Mouse (Mus musculus) adrenal gland, adult 10 weeks (tissue): ENCODE results near the gene Zbtb4. TPM values are rescaled to one million over a fixed set of nuclear protein-coding genes. Genes with fewer than 3 reads are reported as not detected.

Experiments
- polyA plus RNA-seq: library from polyadenylated mRNA; stranded (reverse); fragments of 350-450 nt; fragmentation: Illumina TruSeq; extraction: RNeasy Lipid Tissue Mini Kit (QIAGEN cat#74804); gene quantifications from one replicate; pipeline ENCODE4 v1.2.3, GENCODE M21; 2014; ENCODE audit warnings: low read depth, low replicate concordance

Zbtb4 gene
- polyA plus RNA-seq: 35.4 TPM

GRCm38 (mm10) chr11:69765221-69766125, at the start of gene Zbtb4:
Gene Zbtb4 (plus strand): TSS chr11:69765912.

GRCm38 (mm10) chr11:69758478-69758970, 7.2 kb upstream of the Zbtb4 start, which contains the start of gene Polr2a:
Gene Polr2a (minus strand): TSS chr11:69758637.

GRCm38 (mm10) chr11:69761868-69762267, 3.8 kb upstream of the Zbtb4 start, which contains the start of gene Slc35g3:
Gene Slc35g3 (minus strand): TSS chr11:69761968.

GRCm38 (mm10) chr11:69795168-69795982, 29.7 kb downstream of the Zbtb4 start, which contains the start of gene Chrnb1:
Gene Chrnb1 (minus strand): TSS chr11:69795943.

GRCm38 (mm10) chr11:69801379-69801977, 35.8 kb downstream of the Zbtb4 start, which contains the start of gene Fgf11:
Gene Fgf11 (minus strand): TSS chr11:69801857.

GRCm38 (mm10) chr11:69804972-69805909, 39.5 kb downstream of the Zbtb4 start, which contains the start of gene Tmem102:
Gene Tmem102 (minus strand): TSS chr11:69805624.

GRCm38 (mm10) chr11:69815155-69815554, 49.4 kb downstream of the Zbtb4 start, which contains the start of gene Gm39566:
Gene Gm39566 (minus strand): TSS chr11:69815298.

GRCm38 (mm10) chr11:69818365-69818764, 52.7 kb downstream of the Zbtb4 start, which contains the start of gene Spem2:
Gene Spem2 (minus strand): TSS chr11:69818465.

GRCm38 (mm10) chr11:69822080-69822479, 56.4 kb downstream of the Zbtb4 start, which contains the start of gene Spem1:
Gene Spem1 (minus strand): TSS chr11:69822180.

Other genes starting within 250 kb of the Zbtb4 start
- not detected for gene Dnah2, start 216.8 kb upstream of the Zbtb4 start, polyA plus RNA-seq
- gene Efnb3, start 205.7 kb upstream of the Zbtb4 start, polyA plus RNA-seq: 0.29 TPM
- gene Wrap53, start 185.7 kb upstream of the Zbtb4 start, polyA plus RNA-seq: 1.6 TPM
- gene Trp53, start 185.6 kb upstream of the Zbtb4 start, polyA plus RNA-seq: 8.5 TPM
- gene Atp1b2, start 160.0 kb upstream of the Zbtb4 start, polyA plus RNA-seq: 31.6 TPM
- gene Shbg, start 148.0 kb upstream of the Zbtb4 start, polyA plus RNA-seq: not detected
- 2.8 TPM for gene Sat2, start 143.9 kb upstream of the Zbtb4 start, polyA plus RNA-seq
- gene Fxr2, start 132.9 kb upstream of the Zbtb4 start, polyA plus RNA-seq: 14.5 TPM
- gene Sox15, start 110.6 kb upstream of the Zbtb4 start, polyA plus RNA-seq: not detected
- 23.0 TPM for gene Mpdu1, start 103.3 kb upstream of the Zbtb4 start, polyA plus RNA-seq
- 4.0 TPM for gene Cd68, start 99.8 kb upstream of the Zbtb4 start, polyA plus RNA-seq
- gene Eif4a1, start 93.5 kb upstream of the Zbtb4 start, polyA plus RNA-seq: 617 TPM
- gene Senp3, start 83.8 kb upstream of the Zbtb4 start, polyA plus RNA-seq: 56.8 TPM
- 8.3 TPM for gene Tnfsf13, start 80.1 kb upstream of the Zbtb4 start, polyA plus RNA-seq
- 2.2 TPM for gene Tnfsf12, start 70.1 kb upstream of the Zbtb4 start, polyA plus RNA-seq
- gene Tnfsfm13, start 69.8 kb upstream of the Zbtb4 start, polyA plus RNA-seq: 1.6 TPM
- 37.7 TPM for gene Polr2a, start 7.3 kb upstream of the Zbtb4 start, polyA plus RNA-seq
- gene Slc35g3, start 3.9 kb upstream of the Zbtb4 start, polyA plus RNA-seq: not detected
- 1.3 TPM for gene Chrnb1, start 30.0 kb downstream of the Zbtb4 start, polyA plus RNA-seq
- 5.0 TPM for gene Fgf11, start 35.9 kb downstream of the Zbtb4 start, polyA plus RNA-seq
- not detected for gene Tmem102, start 39.7 kb downstream of the Zbtb4 start, polyA plus RNA-seq
- gene Gm39566, start 49.4 kb downstream of the Zbtb4 start, polyA plus RNA-seq: not detected
- not detected for gene Spem2, start 52.6 kb downstream of the Zbtb4 start, polyA plus RNA-seq
- gene Spem1, start 56.3 kb downstream of the Zbtb4 start, polyA plus RNA-seq: not detected
- gene Nlgn2, start 71.9 kb downstream of the Zbtb4 start, polyA plus RNA-seq: 1.5 TPM
- gene Tmem256, start 72.6 kb downstream of the Zbtb4 start, polyA plus RNA-seq: 24.3 TPM
- gene Plscr3, start 80.5 kb downstream of the Zbtb4 start, polyA plus RNA-seq: 1.6 TPM
- gene Tnk1, start 92.8 kb downstream of the Zbtb4 start, polyA plus RNA-seq: not detected
- not detected for gene Tmem95, start 112.1 kb downstream of the Zbtb4 start, polyA plus RNA-seq
- 2.4 TPM for gene Kctd11, start 115.5 kb downstream of the Zbtb4 start, polyA plus RNA-seq
- gene Acap1, start 129.6 kb downstream of the Zbtb4 start, polyA plus RNA-seq: not detected
- gene 2810408A11Rik, start 135.1 kb downstream of the Zbtb4 start, polyA plus RNA-seq: not detected
- 3.1 TPM for gene Neurl4, start 135.2 kb downstream of the Zbtb4 start, polyA plus RNA-seq
- 22.9 TPM for gene Gps2, start 148.0 kb downstream of the Zbtb4 start, polyA plus RNA-seq
- gene Eif5a, start 156.0 kb downstream of the Zbtb4 start, polyA plus RNA-seq: 242 TPM
- gene Ybx2, start 169.9 kb downstream of the Zbtb4 start, polyA plus RNA-seq: 1.4 TPM
- gene Slc2a4, start 182.3 kb downstream of the Zbtb4 start, polyA plus RNA-seq: 2.4 TPM
- not detected for gene Cldn7, start 198.9 kb downstream of the Zbtb4 start, polyA plus RNA-seq
- 46.8 TPM for gene Ctdnep1, start 215.2 kb downstream of the Zbtb4 start, polyA plus RNA-seq
- 17.4 TPM for gene Elp5, start 216.6 kb downstream of the Zbtb4 start, polyA plus RNA-seq
- gene Gabarap, start 225.2 kb downstream of the Zbtb4 start, polyA plus RNA-seq: 525 TPM
- 20.2 TPM for gene Phf23, start 229.9 kb downstream of the Zbtb4 start, polyA plus RNA-seq
- gene Dvl2, start 234.7 kb downstream of the Zbtb4 start, polyA plus RNA-seq: 0.76 TPM
- 27.3 TPM for gene Acadvl, start 249.5 kb downstream of the Zbtb4 start, polyA plus RNA-seq